ENCODE assay signal across 10 mouse cellular contexts in genomic region chr7:19086042-19086441, GRCm38 (mm10). TPM values are rescaled to one million over a fixed set of nuclear protein-coding genes. Genes with fewer than 3 reads are reported as not detected.
DNase-seq lines count a peak whose midpoint lies in the region; ATAC-seq and TF ChIP-seq lines count a peak whose summit lies in the region.
"Had no signal": no experiment of that assay in that cellular context is flagged by ENCODE, and none has a peak within 500 bp of the region (broad histone marks: within the 10 kb centered on the region; RNA-seq: fewer than 3 reads in every experiment).

No protein-coding gene starts in this region.

- no peak overlapping the region for H3K4me3 ChIP-seq in forebrain, embryonic 11.5 days (ENCODE audit: low read depth, low read length)
- no peak overlapping the region for H3K4me3 ChIP-seq in forebrain, embryonic 16.5 days (replicated peaks; ENCODE audit: low read length)
- peak overlapping the region; percentile 46; the same call in 1 of the 2 replicates for H3K4me3 ChIP-seq in heart, embryonic 15.5 days
- peak overlapping the region; percentile 36 for H3K4me3 ChIP-seq in liver, embryonic 13.5 days (replicated peaks)
- H3K4me3 ChIP-seq in cerebellum, adult 2 months (replicated peaks; ENCODE audit: insufficient read depth, low read depth, low read length) = no peak overlapping the region

- H3K36me3 ChIP-seq in forebrain, embryonic 11.5 days (ENCODE audit: control insufficient read depth, insufficient read depth, low read length) = peaks cover 2% of the 10 kb centered on the region; the same call in 1 of the 2 replicates
- peaks cover 29% of the 10 kb centered on the region for H3K36me3 ChIP-seq in forebrain, embryonic 16.5 days (ENCODE audit: control insufficient read depth, insufficient read depth)
- peaks cover 45% of the 10 kb centered on the region for H3K36me3 ChIP-seq in heart, embryonic 15.5 days
- H3K36me3 ChIP-seq in liver, embryonic 13.5 days = peaks cover 25% of the 10 kb centered on the region

- WGBS in forebrain, embryonic 11.5 days = 9% methylated on average over 14 of the region's 14 CpGs
- 18% methylated on average over 14 of the region's 14 CpGs for WGBS in forebrain, embryonic 16.5 days
- WGBS in heart, embryonic 15.5 days = 12% methylated on average over 14 of the region's 14 CpGs
- 5% methylated on average over 14 of the region's 14 CpGs for WGBS in liver, embryonic 13.5 days (ENCODE audit: insufficient replicate concordance)
- 29% methylated on average over 14 of the region's 14 CpGs for WGBS in cerebellum, adult 2 months

- TF ChIP-seq CTCF in cerebellum, adult 2 months (IDR thresholded peaks at IDR 0.05; ENCODE audit: borderline replicate concordance, insufficient read depth, low read depth, low read length) = no peak

- TF ChIP-seq POLR2A in cerebellum, adult 2 months (IDR thresholded peaks at IDR 0.05; ENCODE audit: borderline replicate concordance, insufficient read depth, low read length) = no peak

- DNase-seq in forebrain, embryonic 11.5 days (ENCODE audit: low spot score) = no peak
- peak; percentile 74 for DNase-seq in adrenal gland, adult 8-10 months
- peak; percentile 76 for DNase-seq in liver, embryonic 13.5 days
- peak; percentile 43 for DNase-seq in retina, postnatal 1 day
- DNase-seq in cerebellum, adult 2 months = no peak
- no peak for DNase-seq in layer of hippocampus, adult 8-10 months (ENCODE audit: low spot score in 2 of 2)

- peaks cover 4% of the 10 kb centered on the region; the same call in 1 of the 2 replicates for H3K27me3 ChIP-seq in forebrain, embryonic 11.5 days (ENCODE audit: control insufficient read depth, insufficient read depth, low read length)
- no peaks in the 10 kb centered on the region for H3K27me3 ChIP-seq in forebrain, embryonic 16.5 days (replicated peaks; ENCODE audit: control insufficient read depth, insufficient read depth, low read length)
- 0 out of 2 replicates have a peak, but pooled peaks cover 3% of the 10 kb centered on the region for H3K27me3 ChIP-seq in heart, embryonic 15.5 days
- H3K27me3 ChIP-seq in liver, embryonic 13.5 days = peaks cover 72% of the 10 kb centered on the region
- no peaks in the 10 kb centered on the region for H3K27me3 ChIP-seq in cerebellum, adult 2 months (ENCODE audit: control insufficient read depth, insufficient read depth, low read length)
- H3K27me3 ChIP-seq: Patski had no signal

- no peak overlapping the region for H3K27ac ChIP-seq in forebrain, embryonic 11.5 days (ENCODE audit: low read depth, low read length)
- H3K27ac ChIP-seq in forebrain, embryonic 16.5 days (ENCODE audit: low read length) = no peak overlapping the region
- H3K27ac ChIP-seq in heart, embryonic 15.5 days = peak overlapping the region; percentile 86
- H3K27ac ChIP-seq in liver, embryonic 13.5 days = no peak overlapping the region
- H3K27ac ChIP-seq in cerebellum, adult 2 months (ENCODE audit: insufficient read depth, low read length) = no peak overlapping the region

- no peaks in the 10 kb centered on the region for H3K9me3 ChIP-seq in forebrain, embryonic 11.5 days (ENCODE audit: control insufficient read depth, low read length)
- H3K9me3 ChIP-seq in forebrain, embryonic 16.5 days (ENCODE audit: control insufficient read depth, low read length) = no peaks in the 10 kb centered on the region
- no peaks in the 10 kb centered on the region for H3K9me3 ChIP-seq in heart, embryonic 15.5 days (replicated peaks)
- H3K9me3 ChIP-seq in liver, embryonic 13.5 days (replicated peaks) = no peaks in the 10 kb centered on the region

- no peak overlapping the region for H3K9ac ChIP-seq in forebrain, embryonic 11.5 days (ENCODE audit: low read length)
- no peak overlapping the region for H3K9ac ChIP-seq in forebrain, embryonic 16.5 days (replicated peaks; ENCODE audit: low read depth, low read length)
- peak overlapping the region; percentile 12; the same call in 1 of the 2 replicates for H3K9ac ChIP-seq in heart, embryonic 15.5 days
- no peak overlapping the region for H3K9ac ChIP-seq in liver, embryonic 13.5 days

- H3K4me1 ChIP-seq in forebrain, embryonic 11.5 days (replicated peaks; ENCODE audit: control insufficient read depth, insufficient read depth, low read length) = peaks cover 7% of the 10 kb centered on the region
- no peaks in the 10 kb centered on the region; the same call in 1 of the 2 replicates for H3K4me1 ChIP-seq in forebrain, embryonic 16.5 days (replicated peaks; ENCODE audit: control insufficient read depth, insufficient read depth, low read length)
- H3K4me1 ChIP-seq in heart, embryonic 15.5 days (replicated peaks) = peaks cover 68% of the 10 kb centered on the region
- peaks cover 70% of the 10 kb centered on the region for H3K4me1 ChIP-seq in liver, embryonic 13.5 days (replicated peaks)
- no peaks in the 10 kb centered on the region for H3K4me1 ChIP-seq in cerebellum, adult 2 months (ENCODE audit: control insufficient read depth, insufficient read depth, low read length)

- ATAC-seq in forebrain, embryonic 11.5 days (replicated peaks; ENCODE audit: low FRiP score) = 0 out of 2 replicates have a peak, but pooled peaks have one; percentile 31
- no peak for ATAC-seq in forebrain, embryonic 16.5 days
- no peak for ATAC-seq in heart, embryonic 15.5 days (replicated peaks; ENCODE audit: insufficient number of reproducible peaks, insufficient read depth, low FRiP score, low read depth)
- peak; percentile 74 for ATAC-seq in liver, embryonic 13.5 days (ENCODE audit: low read depth)
- ATAC-seq: Patski had no signal

- 0 out of 2 replicates have a peak overlapping the region, but pooled peaks have one; percentile 24 for H3K4me2 ChIP-seq in forebrain, embryonic 11.5 days (ENCODE audit: low read depth, low read length, severe bottlenecking)
- no peak overlapping the region for H3K4me2 ChIP-seq in forebrain, embryonic 16.5 days (ENCODE audit: low read length)
- H3K4me2 ChIP-seq in heart, embryonic 15.5 days = peak overlapping the region; percentile 63
- peak overlapping the region; percentile 66 for H3K4me2 ChIP-seq in liver, embryonic 13.5 days

RNA-seq across cellular contexts. Expression of gene Dmpk, which starts 2.4 kb away (rescaled TPM):
- 12.4 and 13.8 TPM in 2 replicates for polyA plus RNA-seq in forebrain, embryonic 11.5 days (2014; fragmentation: Nextera tagmentation; extraction: Ambion mirVana)
- 5.6 and 10.1 TPM in 2 replicates for polyA plus RNA-seq in forebrain, embryonic 16.5 days (2015; fragmentation: Nextera tagmentation; extraction: Ambion mirVana)
- 100 to 1,000 TPM; 118 to 287 (median 209) TPM for total RNA-seq in adrenal gland, adult 8-10 months (2022)
- polyA plus RNA-seq in heart, embryonic 15.5 days (2015; fragmentation: Nextera tagmentation; extraction: Ambion mirVana) = 51.9 and 57.3 TPM in 2 replicates
- polyA plus RNA-seq in liver, embryonic 13.5 days (2015; fragmentation: Nextera tagmentation; extraction: Ambion mirVana) = 8.5 and 10.1 TPM in 2 replicates
- polyA plus RNA-seq in cerebellum, adult 2 months (2012; rRNA removed) = 38.9 and 40.1 TPM in 2 replicates
- total RNA-seq in layer of hippocampus, adult 8-10 months (2022) = 10 to 100 TPM; 35.6 to 55.8 (median 45.3) TPM

RNA-seq across cellular contexts. Expression of gene Six5, which starts 8.4 kb away (rescaled TPM):
- polyA plus RNA-seq in forebrain, embryonic 11.5 days (2014; fragmentation: Nextera tagmentation; extraction: Ambion mirVana) = 9.9 and 10.8 TPM in 2 replicates
- polyA plus RNA-seq in forebrain, embryonic 16.5 days (2015; fragmentation: Nextera tagmentation; extraction: Ambion mirVana) = 1.7 and 2.1 TPM in 2 replicates
- total RNA-seq in adrenal gland, adult 8-10 months (2022) = 10 to 100 TPM; 16.8 to 27.8 (median 20.2) TPM
- polyA plus RNA-seq in heart, embryonic 15.5 days (2015; fragmentation: Nextera tagmentation; extraction: Ambion mirVana) = 4.9 and 6.7 TPM in 2 replicates
- 0.67 and 0.82 TPM in 2 replicates for polyA plus RNA-seq in liver, embryonic 13.5 days (2015; fragmentation: Nextera tagmentation; extraction: Ambion mirVana)
- 3.5 and 4.6 TPM in 2 replicates for polyA plus RNA-seq in cerebellum, adult 2 months (2012; rRNA removed)
- total RNA-seq in layer of hippocampus, adult 8-10 months (2022) = 1 to 10 TPM; 2.0 to 3.7 (median 3.6) TPM

RNA-seq across cellular contexts. Expression of gene Dmwd, which starts 10.0 kb away (rescaled TPM):
- polyA plus RNA-seq in forebrain, embryonic 11.5 days (2014; fragmentation: Nextera tagmentation; extraction: Ambion mirVana) = 20.9 and 25.4 TPM in 2 replicates
- polyA plus RNA-seq in forebrain, embryonic 16.5 days (2015; fragmentation: Nextera tagmentation; extraction: Ambion mirVana) = 28.1 and 29.7 TPM in 2 replicates
- 10 to 100 TPM; 54.9 to 74.1 (median 62.4) TPM for total RNA-seq in adrenal gland, adult 8-10 months (2022)
- 14.2 and 20.0 TPM in 2 replicates for polyA plus RNA-seq in heart, embryonic 15.5 days (2015; fragmentation: Nextera tagmentation; extraction: Ambion mirVana)
- 3.2 and 4.2 TPM in 2 replicates for polyA plus RNA-seq in liver, embryonic 13.5 days (2015; fragmentation: Nextera tagmentation; extraction: Ambion mirVana)
- polyA plus RNA-seq in cerebellum, adult 2 months (2012; rRNA removed) = 116 and 117 TPM in 2 replicates
- 100 to 1,000 TPM; 136 to 144 (median 141) TPM for total RNA-seq in layer of hippocampus, adult 8-10 months (2022)

RNA-seq across cellular contexts. Expression of gene Rsph6a, which starts 31.6 kb away (rescaled TPM):
- polyA plus RNA-seq in forebrain, embryonic 11.5 days (2014; fragmentation: Nextera tagmentation; extraction: Ambion mirVana) = not detected in 2 replicates
- 0.09 TPM in 1 of 2 replicates, not detected in the other for polyA plus RNA-seq in forebrain, embryonic 16.5 days (2015; fragmentation: Nextera tagmentation; extraction: Ambion mirVana)
- under 1 TPM in 1 of 4 experiments, not detected in 3; 0.24 TPM for total RNA-seq in adrenal gland, adult 8-10 months (2022)
- polyA plus RNA-seq in heart, embryonic 15.5 days (2015; fragmentation: Nextera tagmentation; extraction: Ambion mirVana) = not detected in 2 replicates
- polyA plus RNA-seq in liver, embryonic 13.5 days (2015; fragmentation: Nextera tagmentation; extraction: Ambion mirVana) = not detected in 2 replicates
- polyA plus RNA-seq in cerebellum, adult 2 months (2012; rRNA removed) = 0.10 TPM in 1 of 2 replicates, not detected in the other
- under 1 TPM in 2 of 4 experiments, not detected in 2; 0.41 to 0.61 TPM for total RNA-seq in layer of hippocampus, adult 8-10 months (2022)
- polyA plus RNA-seq: neural tube, embryonic 14.5 days; Patski had no signal

RNA-seq across cellular contexts. Expression of gene Gm4969, which starts 32.1 kb away (rescaled TPM):
- 1.2 and 1.4 TPM in 2 replicates for polyA plus RNA-seq in forebrain, embryonic 11.5 days (2014; fragmentation: Nextera tagmentation; extraction: Ambion mirVana)
- 3.9 and 4.9 TPM in 2 replicates for polyA plus RNA-seq in forebrain, embryonic 16.5 days (2015; fragmentation: Nextera tagmentation; extraction: Ambion mirVana)
- not detected for total RNA-seq in adrenal gland, adult 8-10 months (2022)
- 0.73 and 1.0 TPM in 2 replicates for polyA plus RNA-seq in heart, embryonic 15.5 days (2015; fragmentation: Nextera tagmentation; extraction: Ambion mirVana)
- 0.17 and 0.30 TPM in 2 replicates for polyA plus RNA-seq in liver, embryonic 13.5 days (2015; fragmentation: Nextera tagmentation; extraction: Ambion mirVana)
- 0.80 and 0.90 TPM in 2 replicates for polyA plus RNA-seq in cerebellum, adult 2 months (2012; rRNA removed)
- under 1 TPM; 0.18 to 0.57 (median 0.31) TPM for total RNA-seq in layer of hippocampus, adult 8-10 months (2022)

Comparison
In these comparisons a context has a peak if more than half of its experiments do, and no peak if none do; other contexts are left out.
1. ATAC-seq: peak in forebrain, embryonic 11.5 days (single experiment) and liver, embryonic 13.5 days (single experiment); none in forebrain, embryonic 16.5 days (single experiment) and heart, embryonic 15.5 days (single experiment).
2. DNase-seq: peak in adrenal gland, adult 8-10 months (single experiment), liver, embryonic 13.5 days (single experiment) and retina, postnatal 1 day (single experiment); none in forebrain, embryonic 11.5 days (single experiment), cerebellum, adult 2 months (0 of 2) and layer of hippocampus, adult 8-10 months (0 of 2).
3. H3K4me3 ChIP-seq: peak in heart, embryonic 15.5 days (single experiment) and liver, embryonic 13.5 days (single experiment); none in forebrain, embryonic 11.5 days (single experiment), forebrain, embryonic 16.5 days (single experiment) and cerebellum, adult 2 months (single experiment).